Mouse (Mus musculus) skeletal muscle tissue, adult 2 months (tissue): ENCODE data around the gene Rps28.
"Not testable (repeated sequence)": the region's sequence is repeated elsewhere in the genome, so short reads cannot be mapped to it uniquely, and the experiment has no call there.

Experiments
- DNase-seq: peaks from one replicate; pipeline ENCODE4 v3.0.0-alpha.2; 2012; ENCODE audit warnings: low read depth, low spot score

Rps28 gene

GRCm38 (mm10) chr17:33824084-33824996 is at the start of gene Rps28, which contains the start of gene Ndufa7:
Gene Rps28 (minus strand): TSS chr17:33824562.
Gene Ndufa7 (plus strand): TSS chr17:33824572.
- peak; percentile 98 for DNase-seq

- not testable (repeated sequence) for DNase-seq
Measured at GRCm38 (mm10) chr17:33873537-33873936, 49.2 kb upstream of the Rps28 start, which contains the start of gene Gm7029. Gene Gm7029 (plus strand): TSS chr17:33873837.

GRCm38 (mm10) chr17:33865330-33866030 is 41.1 kb upstream of the Rps28 start:
- DNase-seq = no peak

- no peak for DNase-seq
Measured at GRCm38 (mm10) chr17:33857816-33858215, 33.5 kb upstream of the Rps28 start.

GRCm38 (mm10) chr17:33851331-33851730 is 27.0 kb upstream of the Rps28 start:
- no peak for DNase-seq

- no peak for DNase-seq
Measured at GRCm38 (mm10) chr17:33848139-33848538, 23.8 kb upstream of the Rps28 start.

- DNase-seq = no peak
Measured at GRCm38 (mm10) chr17:33844196-33844595, 19.8 kb upstream of the Rps28 start.

GRCm38 (mm10) chr17:33842966-33843795 is 18.8 kb upstream of the Rps28 start, which contains the start of gene Cd320:
Gene Cd320 (plus strand): TSS chr17:33843091.
- DNase-seq = peak; percentile 90

GRCm38 (mm10) chr17:33829561-33829960 is 5.2 kb upstream of the Rps28 start:
- no peak for DNase-seq

GRCm38 (mm10) chr17:33828892-33829291 is 4.5 kb upstream of the Rps28 start:
- DNase-seq = peak; percentile 54

- DNase-seq = peak; percentile 66
Measured at GRCm38 (mm10) chr17:33826850-33827249, 2.5 kb upstream of the Rps28 start.

GRCm38 (mm10) chr17:33825462-33825861 is 1.1 kb upstream of the Rps28 start:
- no peak for DNase-seq

- not testable (repeated sequence) for DNase-seq
Measured at GRCm38 (mm10) chr17:33824997-33825330, 602 bp upstream of the Rps28 start.

- DNase-seq = not testable (repeated sequence)
Measured at GRCm38 (mm10) chr17:33823171-33823570, 1.2 kb downstream of the Rps28 start.

GRCm38 (mm10) chr17:33822436-33822959 is 1.9 kb downstream of the Rps28 start:
- DNase-seq = no peak

- DNase-seq = no peak
Measured at GRCm38 (mm10) chr17:33817969-33818643, 6.3 kb downstream of the Rps28 start.

GRCm38 (mm10) chr17:33817184-33817968 is 7.0 kb downstream of the Rps28 start:
- peak; percentile 94 for DNase-seq

- DNase-seq = no peak
Measured at GRCm38 (mm10) chr17:33816612-33817011, 7.8 kb downstream of the Rps28 start.

GRCm38 (mm10) chr17:33815399-33815798 is 9.0 kb downstream of the Rps28 start:
- no peak for DNase-seq

GRCm38 (mm10) chr17:33812990-33813389 is 11.4 kb downstream of the Rps28 start:
- no peak for DNase-seq
